8 mouse cellular contexts compared by ENCODE assay signal in genomic region chr11:31874071-31874470, GRCm38 (mm10). TPM values are rescaled to one million over a fixed set of nuclear protein-coding genes. Genes with fewer than 3 reads are reported as not detected.
DNase-seq lines count a peak whose midpoint lies in the region; ATAC-seq and TF ChIP-seq lines count a peak whose summit lies in the region.
"Had no signal": no experiment of that assay in that cellular context is flagged by ENCODE, and none has a peak within 500 bp of the region (broad histone marks: within the 10 kb centered on the region; RNA-seq: fewer than 3 reads in every experiment).

No protein-coding gene starts in this region.

- no peak overlapping the region for H3K9ac ChIP-seq in liver, adult 2 months (ENCODE audit: low read depth, low read length)
- peak overlapping the region; percentile 57 for H3K9ac ChIP-seq in forebrain, embryonic 13.5 days
- H3K9ac ChIP-seq in limb, embryonic 13.5 days, result no peak overlapping the region
- peak overlapping the region; percentile 47; the same call in 1 of the 2 replicates for H3K9ac ChIP-seq in neural tube, embryonic 15.5 days (replicated peaks)

- H3K4me1 ChIP-seq in liver, adult 2 months (ENCODE audit: control insufficient read depth, insufficient read depth, low read length), result peaks cover 12% of the 10 kb centered on the region
- H3K4me1 ChIP-seq in forebrain, embryonic 13.5 days, result peaks cover 39% of the 10 kb centered on the region
- H3K4me1 ChIP-seq in limb, embryonic 13.5 days, result peaks cover 31% of the 10 kb centered on the region
- H3K4me1 ChIP-seq in neural tube, embryonic 15.5 days, result peaks cover 34% of the 10 kb centered on the region

- H3K27ac ChIP-seq in liver, adult 2 months (replicated peaks; ENCODE audit: insufficient read depth, low read depth, low read length), result no peak overlapping the region
- H3K27ac ChIP-seq in forebrain, embryonic 13.5 days, result no peak overlapping the region
- H3K27ac ChIP-seq in limb, embryonic 13.5 days, result no peak overlapping the region
- no peak overlapping the region for H3K27ac ChIP-seq in neural tube, embryonic 15.5 days (replicated peaks)

- DNase-seq in liver, adult 2 months (ENCODE audit: extremely low read depth, low read depth, low spot score), result peak; percentile 78
- DNase-seq in liver, result no peak
- no peak for DNase-seq in left cerebral cortex, adult 8-10 months (ENCODE audit: low spot score in 2 of 2)
- no peak for DNase-seq in urinary bladder, adult 2 months (ENCODE audit: low spot score)
- DNase-seq: right cerebral cortex, postnatal 25 days had no signal

- H3K27me3 ChIP-seq in liver, adult 2 months (ENCODE audit: control insufficient read depth, insufficient read depth, low read length), result no peaks in the 10 kb centered on the region
- H3K27me3 ChIP-seq in forebrain, embryonic 13.5 days, result no peaks in the 10 kb centered on the region
- H3K27me3 ChIP-seq in limb, embryonic 13.5 days, result no peaks in the 10 kb centered on the region
- no peaks in the 10 kb centered on the region for H3K27me3 ChIP-seq in neural tube, embryonic 15.5 days (replicated peaks)

- no peak for TF ChIP-seq CTCF in liver, adult 2 months (IDR thresholded peaks at IDR 0.05; ENCODE audit: low read depth, low read length)

- H3K79me2 ChIP-seq in liver, adult 2 months (ENCODE audit: control insufficient read depth, insufficient read depth, low read length), result peaks cover 17% of the 10 kb centered on the region; the same call in 1 of the 2 replicates

- TF ChIP-seq POLR2A in liver, adult 2 months (IDR thresholded peaks at IDR 0.05; ENCODE audit: extremely low read depth, insufficient read depth, low read length), result no peak

- peak overlapping the region; percentile 64 for H3K4me2 ChIP-seq in forebrain, embryonic 13.5 days
- peak overlapping the region; percentile 55 for H3K4me2 ChIP-seq in limb, embryonic 13.5 days (replicated peaks)
- peak overlapping the region; percentile 77 for H3K4me2 ChIP-seq in neural tube, embryonic 15.5 days

- ATAC-seq in forebrain, embryonic 13.5 days, result no peak
- no peak for ATAC-seq in limb, embryonic 13.5 days (ENCODE audit: low FRiP score, low read depth)
- no peak for ATAC-seq in neural tube, embryonic 15.5 days (ENCODE audit: low FRiP score)

- peaks cover 1% of the 10 kb centered on the region; the same call in 1 of the 2 replicates for H3K36me3 ChIP-seq in liver, adult 2 months (ENCODE audit: control insufficient read depth, insufficient read depth, low read length)
- H3K36me3 ChIP-seq in forebrain, embryonic 13.5 days (ENCODE audit: poor library complexity, severe bottlenecking), result no peaks in the 10 kb centered on the region
- no peaks in the 10 kb centered on the region for H3K36me3 ChIP-seq in limb, embryonic 13.5 days
- H3K36me3 ChIP-seq in neural tube, embryonic 15.5 days, result no peaks in the 10 kb centered on the region

- no peaks in the 10 kb centered on the region for H3K9me3 ChIP-seq in forebrain, embryonic 13.5 days (replicated peaks)
- no peaks in the 10 kb centered on the region for H3K9me3 ChIP-seq in limb, embryonic 13.5 days
- H3K9me3 ChIP-seq in neural tube, embryonic 15.5 days (replicated peaks), result no peaks in the 10 kb centered on the region

- 6% methylated on average over 2 of the region's 2 CpGs for WGBS in liver, adult 2 months
- 94% methylated on average over 2 of the region's 2 CpGs for WGBS in forebrain, embryonic 13.5 days
- 75% methylated on average over 2 of the region's 2 CpGs for WGBS in limb, embryonic 13.5 days
- 61% methylated on average over 2 of the region's 2 CpGs for WGBS in neural tube, embryonic 15.5 days

- H3K4me3 ChIP-seq in liver, adult 2 months (ENCODE audit: insufficient read depth, low read depth, low read length), result peak overlapping the region; percentile 64; the same call in 1 of the 2 replicates
- peak overlapping the region; percentile 72 for H3K4me3 ChIP-seq in forebrain, embryonic 13.5 days
- H3K4me3 ChIP-seq in limb, embryonic 13.5 days, result peak overlapping the region; percentile 26; the same call in 1 of the 2 replicates
- H3K4me3 ChIP-seq in neural tube, embryonic 15.5 days (replicated peaks), result peak overlapping the region; percentile 51

RNA-seq across cellular contexts. Expression of gene Cpeb4, which starts 2.1 kb away (rescaled TPM):
- total RNA-seq in liver, adult 2 months (2014; rRNA removed), result 30.6 and 37.0 TPM in 2 replicates
- 9.0 and 10.3 TPM in 2 replicates for polyA plus RNA-seq in liver, adult 2 months (2012; rRNA removed)
- polyA plus RNA-seq in forebrain, embryonic 13.5 days (2015; fragmentation: Nextera tagmentation; extraction: Ambion mirVana), result 10.4 and 12.4 TPM in 2 replicates
- polyA plus RNA-seq in limb, embryonic 13.5 days (2015; fragmentation: Nextera tagmentation; extraction: Ambion mirVana), result 2.3 and 2.4 TPM in 2 replicates
- 13.6 and 17.0 TPM in 2 replicates for polyA plus RNA-seq in neural tube, embryonic 15.5 days (2015; fragmentation: Nextera tagmentation; extraction: Ambion mirVana)
- total RNA-seq in left cerebral cortex, adult 8-10 months (2022), result 100 to 1,000 TPM; 139 to 172 (median 151) TPM
- polyA plus RNA-seq in urinary bladder, adult 2 months (2012; rRNA removed), result 19.9 and 23.8 TPM in 2 replicates

Comparison
In these comparisons a context has a peak if more than half of its experiments do, and no peak if none do; other contexts are left out.
1. H3K9ac ChIP-seq: peak in forebrain, embryonic 13.5 days (single experiment) and neural tube, embryonic 15.5 days (single experiment); none in liver, adult 2 months (single experiment) and limb, embryonic 13.5 days (single experiment).
2. Peak in every context shown above with its lines, with median percentiles within 50 percentile points of each other: H3K4me3 ChIP-seq and H3K4me2 ChIP-seq.